Mouse (Mus musculus) bone marrow, adult 2 months (tissue): ENCODE measurements around the gene Rab40c.

Source experiments
- CTCF ChIP-seq: fragments of 200-500 bp; IDR thresholded peaks from 2 replicates; pipeline ENCODE4 v1.5.1; 2011; ENCODE audit warnings: low read length, control low read depth; ENCODE audit not compliant: control insufficient read depth, insufficient read depth
- POLR2A ChIP-seq: fragments of 200-500 bp; IDR thresholded peaks from 2 replicates; pipeline ENCODE4 v1.6.1; 2011; ENCODE audit warnings: low read depth, mild to moderate bottlenecking, control low read depth, low read length, borderline replicate concordance; ENCODE audit not compliant: control insufficient read depth

- TF ChIP-seq POLR2A (no peak), CTCF (no peak)
These were observed 2.6 kb upstream of the Rab40c start for GRCm38 (mm10) chr17:25922120-25922519.
